Mouse (Mus musculus): Measurements from ENCODE around the gene Lmx1a. TPM values are rescaled to one million over a fixed set of nuclear protein-coding genes. Genes with fewer than 3 reads are reported as not detected.

Gene Lmx1a
- polyA plus RNA-seq, 1 experiment from 2014 or later: 3.7 TPM

GRCm38 (mm10) chr1:167754636-167755522 lies 65.8 kb downstream of the Lmx1a start:
- Histone ChIP-seq H3K9me3 (ENCODE audit: control insufficient read depth, low read length) (no peaks in the 10 kb centered on the region), H3K27ac (ENCODE audit: low read depth, low read length) (no peak overlapping the region), H3K4me1 (ENCODE audit: control insufficient read depth, insufficient read depth, low read length) (peaks cover 14% of the 10 kb centered on the region), H3K36me3 (ENCODE audit: control insufficient read depth, insufficient read depth, low read length) (no peaks in the 10 kb centered on the region), H3K9ac (ENCODE audit: low read length) (no peak overlapping the region), H3K4me3 (ENCODE audit: low read depth, low read length) (no peak overlapping the region), H3K27me3 (ENCODE audit: control insufficient read depth, insufficient read depth, low read length) (peaks cover 10% of the 10 kb centered on the region; the same call in 1 of the 2 replicates), H3K4me2 (ENCODE audit: low read depth) (no peak overlapping the region)
- DNase-seq (ENCODE audit: low spot score) (peak; percentile 24), ATAC-seq (ENCODE audit: insufficient read depth, low FRiP score, low TSS enrichment) (0 out of 2 replicates have a peak, but pooled peaks have one; percentile 26)
- WGBS: 11% methylated on average over 14 of the region's 14 CpGs

DNA sequence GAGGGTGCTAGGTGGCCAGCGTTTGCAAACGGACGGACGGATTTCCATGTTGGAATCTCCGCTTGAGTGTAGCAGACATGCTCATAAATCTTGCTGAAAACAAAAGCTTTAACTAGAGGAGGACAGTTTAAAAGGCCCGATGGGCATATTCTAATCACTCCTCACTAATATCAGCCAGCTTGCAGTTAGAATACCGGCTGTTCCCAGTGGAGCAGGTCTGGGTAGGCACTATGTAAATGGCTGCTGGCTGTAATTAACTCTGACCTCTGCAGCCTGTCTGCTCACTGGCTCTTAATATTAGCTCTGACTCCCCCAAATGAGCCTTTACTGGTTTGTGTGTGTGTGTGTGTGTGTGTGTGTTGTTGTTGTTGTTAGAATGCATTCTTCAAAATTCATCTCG lies 69.2 kb downstream of the Lmx1a start:
- Histone ChIP-seq H3K36me3 (ENCODE audit: control insufficient read depth, insufficient read depth, low read length) (no peaks in the 10 kb centered on the region), H3K27ac (ENCODE audit: low read depth, low read length) (no peak overlapping the region), H3K27me3 (ENCODE audit: control insufficient read depth, insufficient read depth, low read length) (peaks cover 11% of the 10 kb centered on the region; the same call in 1 of the 2 replicates), H3K4me1 (ENCODE audit: control insufficient read depth, insufficient read depth, low read length) (peaks cover 22% of the 10 kb centered on the region), H3K9ac (ENCODE audit: low read length) (no peak overlapping the region), H3K4me3 (ENCODE audit: low read depth, low read length) (no peak overlapping the region), H3K4me2 (ENCODE audit: low read depth) (no peak overlapping the region), H3K9me3 (ENCODE audit: control insufficient read depth, low read length) (no peaks in the 10 kb centered on the region)
- DNase-seq (ENCODE audit: low spot score) (no peak), ATAC-seq (ENCODE audit: insufficient read depth, low FRiP score, low TSS enrichment) (peak; percentile 58; the same call in 1 of the 2 replicates)
- WGBS: 28% methylated on average over 8 of the region's 8 CpGs

DNA sequence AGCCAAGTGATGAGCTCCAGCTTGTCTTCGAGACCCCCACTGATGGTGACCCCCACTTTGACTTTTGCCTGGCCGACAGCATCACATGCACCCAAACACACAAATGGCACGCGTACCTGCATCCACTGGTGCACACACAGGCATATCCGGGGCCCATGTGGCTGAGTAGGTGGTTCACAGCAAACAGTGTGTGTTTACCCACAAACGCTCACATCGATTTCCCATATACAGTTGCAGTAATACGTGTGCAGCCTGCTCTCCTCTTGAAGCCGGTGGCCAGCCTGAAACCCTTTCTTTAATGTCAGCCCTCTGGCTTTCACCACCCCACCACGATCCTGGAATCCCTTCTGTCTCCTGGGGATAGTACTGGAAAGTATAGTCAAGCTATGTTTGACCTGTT lies 71.3 kb downstream of the Lmx1a start:
- Histone ChIP-seq H3K27ac (ENCODE audit: low read depth, low read length) (no peak overlapping the region), H3K9ac (ENCODE audit: low read length) (no peak overlapping the region), H3K4me1 (ENCODE audit: control insufficient read depth, insufficient read depth, low read length) (peaks cover 13% of the 10 kb centered on the region), H3K27me3 (ENCODE audit: control insufficient read depth, insufficient read depth, low read length) (peaks cover 13% of the 10 kb centered on the region; the same call in 1 of the 2 replicates), H3K9me3 (ENCODE audit: control insufficient read depth, low read length) (no peaks in the 10 kb centered on the region), H3K4me2 (ENCODE audit: low read depth) (no peak overlapping the region), H3K4me3 (ENCODE audit: low read depth, low read length) (no peak overlapping the region), H3K36me3 (ENCODE audit: control insufficient read depth, insufficient read depth, low read length) (no peaks in the 10 kb centered on the region)
- 92% methylated on average over 10 of the region's 10 CpGs for WGBS
- ATAC-seq (ENCODE audit: insufficient read depth, low FRiP score, low TSS enrichment) (no peak), DNase-seq (ENCODE audit: low spot score) (no peak)

DNA sequence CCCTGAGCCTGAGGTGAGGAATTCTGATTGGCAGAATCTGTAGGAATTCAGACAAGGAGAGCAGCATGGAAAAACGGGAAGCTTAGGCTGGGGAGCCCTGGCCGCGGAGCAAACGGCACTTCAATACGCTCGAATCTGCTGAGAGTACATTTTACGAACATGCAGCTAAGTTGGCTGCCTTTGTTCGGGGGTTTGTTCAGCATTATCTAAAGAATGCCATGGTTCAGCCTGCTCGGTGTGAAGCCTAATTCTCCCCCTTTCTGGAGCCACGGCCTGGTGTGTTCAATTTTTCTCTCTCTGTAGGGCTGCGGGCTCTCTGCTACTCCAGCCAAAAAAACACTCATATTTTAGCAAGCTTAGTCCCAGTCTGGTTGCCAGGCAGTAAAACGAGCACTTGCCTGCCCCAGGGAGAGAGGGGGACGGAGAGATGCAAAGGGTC lies 72.8 kb downstream of the Lmx1a start:
- DNase-seq (ENCODE audit: low spot score) (peak; percentile 43), ATAC-seq (ENCODE audit: insufficient read depth, low FRiP score, low TSS enrichment) (peak; percentile 39; the same call in 1 of the 2 replicates)
- H3K4me1 ChIP-seq (ENCODE audit: control insufficient read depth, insufficient read depth, low read length): peaks cover 13% of the 10 kb centered on the region
- H3K27me3 ChIP-seq (ENCODE audit: control insufficient read depth, insufficient read depth, low read length): peaks cover 10% of the 10 kb centered on the region; the same call in 1 of the 2 replicates
- H3K36me3 ChIP-seq (ENCODE audit: control insufficient read depth, insufficient read depth, low read length): no peaks in the 10 kb centered on the region
- no peak overlapping the region for H3K4me2 ChIP-seq (ENCODE audit: low read depth)
- H3K9me3 ChIP-seq (ENCODE audit: control insufficient read depth, low read length): no peaks in the 10 kb centered on the region
- 8% methylated on average over 13 of the region's 13 CpGs for WGBS
- no peak overlapping the region for H3K4me3 ChIP-seq (ENCODE audit: low read depth, low read length)
- H3K9ac ChIP-seq (ENCODE audit: low read length): 0 out of 2 replicates have a peak overlapping the region, but pooled peaks have one; percentile 11
- H3K27ac ChIP-seq (ENCODE audit: low read depth, low read length): no peak overlapping the region

DNA sequence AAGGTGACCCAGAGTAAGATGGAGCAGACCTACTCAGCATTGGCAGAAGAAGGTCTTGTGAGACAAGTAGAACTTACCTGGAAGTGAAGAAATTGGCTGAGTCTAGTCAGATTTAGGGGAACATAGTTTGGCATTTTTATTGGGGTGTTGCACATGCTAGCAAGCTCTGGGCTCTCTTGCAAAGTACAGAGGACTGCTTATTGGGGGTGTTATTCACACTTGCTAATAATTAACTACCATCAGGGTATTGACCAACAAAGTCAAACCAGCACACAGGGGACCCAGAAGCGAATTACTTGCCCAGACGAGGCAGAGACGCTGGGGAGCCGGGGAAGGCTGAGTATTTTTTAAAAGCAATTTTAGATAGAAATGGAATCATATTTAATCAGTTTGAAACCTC lies 77.6 kb downstream of the Lmx1a start:
- 63% methylated on average over 4 of the region's 4 CpGs for WGBS
- H3K27ac ChIP-seq (ENCODE audit: low read depth, low read length): no peak overlapping the region
- no peak overlapping the region for H3K4me3 ChIP-seq (ENCODE audit: low read depth, low read length)
- DNase-seq (ENCODE audit: low spot score) (no peak), ATAC-seq (ENCODE audit: insufficient read depth, low FRiP score, low TSS enrichment) (no peak)
- H3K27me3 ChIP-seq (ENCODE audit: control insufficient read depth, insufficient read depth, low read length): 0 out of 2 replicates have a peak, but pooled peaks cover 4% of the 10 kb centered on the region
- H3K4me2 ChIP-seq (ENCODE audit: low read depth): no peak overlapping the region
- peaks cover 5% of the 10 kb centered on the region for H3K4me1 ChIP-seq (ENCODE audit: control insufficient read depth, insufficient read depth, low read length)
- no peak overlapping the region for H3K9ac ChIP-seq (ENCODE audit: low read length)
- no peaks in the 10 kb centered on the region for H3K9me3 ChIP-seq (ENCODE audit: control insufficient read depth, low read length)
- no peaks in the 10 kb centered on the region for H3K36me3 ChIP-seq (ENCODE audit: control insufficient read depth, insufficient read depth, low read length)

- H3K27ac ChIP-seq (ENCODE audit: low read depth, low read length): no peak overlapping the region
- no peaks in the 10 kb centered on the region for H3K27me3 ChIP-seq (ENCODE audit: control insufficient read depth, insufficient read depth, low read length)
- ATAC-seq (ENCODE audit: insufficient read depth, low FRiP score, low TSS enrichment) (no peak), DNase-seq (ENCODE audit: low spot score) (no peak)
- H3K36me3 ChIP-seq (ENCODE audit: control insufficient read depth, insufficient read depth, low read length): no peaks in the 10 kb centered on the region
- H3K4me1 ChIP-seq (ENCODE audit: control insufficient read depth, insufficient read depth, low read length): no peaks in the 10 kb centered on the region
- no peak overlapping the region for H3K4me2 ChIP-seq (ENCODE audit: low read depth)
- H3K4me3 ChIP-seq (ENCODE audit: low read depth, low read length): no peak overlapping the region
- no peaks in the 10 kb centered on the region for H3K9me3 ChIP-seq (ENCODE audit: control insufficient read depth, low read length)
- 72% methylated on average over 7 of the region's 7 CpGs for WGBS
- no peak overlapping the region for H3K9ac ChIP-seq (ENCODE audit: low read length)
Measured at GRCm38 (mm10) chr1:167770457-167770856, 81.4 kb downstream of the Lmx1a start.

- H3K27me3 ChIP-seq (ENCODE audit: control insufficient read depth, insufficient read depth, low read length): no peaks in the 10 kb centered on the region
- no peak for ATAC-seq (ENCODE audit: insufficient read depth, low FRiP score, low TSS enrichment)
- no peaks in the 10 kb centered on the region for H3K4me1 ChIP-seq (ENCODE audit: control insufficient read depth, insufficient read depth, low read length)
- H3K36me3 ChIP-seq (ENCODE audit: control insufficient read depth, insufficient read depth, low read length): no peaks in the 10 kb centered on the region
- no peaks in the 10 kb centered on the region for H3K9me3 ChIP-seq (ENCODE audit: control insufficient read depth, low read length)
- no peak overlapping the region for H3K4me2 ChIP-seq (ENCODE audit: low read depth)
- DNase-seq (ENCODE audit: low spot score): no peak
- no peak overlapping the region for H3K4me3 ChIP-seq (ENCODE audit: low read depth, low read length)
- H3K27ac ChIP-seq (ENCODE audit: low read depth, low read length): no peak overlapping the region
- no peak overlapping the region for H3K9ac ChIP-seq (ENCODE audit: low read length)
- 76% methylated on average over 5 of the region's 5 CpGs for WGBS
Measured at GRCm38 (mm10) chr1:167779766-167780488, 90.9 kb downstream of the Lmx1a start.

GRCm38 (mm10) chr1:167781787-167782484 lies 92.9 kb downstream of the Lmx1a start:
- Histone ChIP-seq H3K9me3 (ENCODE audit: control insufficient read depth, low read length) (no peaks in the 10 kb centered on the region), H3K27me3 (ENCODE audit: control insufficient read depth, insufficient read depth, low read length) (no peaks in the 10 kb centered on the region), H3K4me3 (ENCODE audit: low read depth, low read length) (no peak overlapping the region), H3K9ac (ENCODE audit: low read length) (no peak overlapping the region), H3K4me1 (ENCODE audit: control insufficient read depth, insufficient read depth, low read length) (no peaks in the 10 kb centered on the region), H3K27ac (ENCODE audit: low read depth, low read length) (no peak overlapping the region), H3K4me2 (ENCODE audit: low read depth) (no peak overlapping the region), H3K36me3 (ENCODE audit: control insufficient read depth, insufficient read depth, low read length) (no peaks in the 10 kb centered on the region)
- peak; percentile 74 for DNase-seq (ENCODE audit: low spot score)
- no peak; the same call in 1 of the 2 replicates for ATAC-seq (ENCODE audit: insufficient read depth, low FRiP score, low TSS enrichment)
- 61% methylated on average over 10 of the region's 10 CpGs for WGBS
